Mouse (Mus musculus): ENCODE measurements around the gene Morn3.

Morn3 gene

GRCm38 (mm10) chr5:123021438-123021837 is 25.4 kb downstream of the Morn3 start:
- no peak for DNase-seq

- DNase-seq: no peak
These were observed 26.4 kb downstream of the Morn3 start for GRCm38 (mm10) chr5:123020426-123020825.

GRCm38 (mm10) chr5:123019336-123020016 is 27.3 kb downstream of the Morn3 start:
- DNase-seq: no peak

- DNase-seq: no peak
These were observed 29.3 kb downstream of the Morn3 start for GRCm38 (mm10) chr5:123017504-123017903.

- no peak for DNase-seq
These were observed 30.9 kb downstream of the Morn3 start for GRCm38 (mm10) chr5:123015915-123016314.

- peak; percentile 99 for DNase-seq
These were observed 31.8 kb downstream of the Morn3 start, which contains the start of gene Orai1 for GRCm38 (mm10) chr5:123014753-123015701. Gene Orai1, plus strand, starts transcription at chr5:123015074.

- DNase-seq: peak; percentile 80
These were observed 33.1 kb downstream of the Morn3 start for GRCm38 (mm10) chr5:123013599-123014315.

- no peak for DNase-seq
These were observed 35.1 kb downstream of the Morn3 start for GRCm38 (mm10) chr5:123011705-123012104.

- DNase-seq: peak; percentile 53
These were observed 36.0 kb downstream of the Morn3 start for GRCm38 (mm10) chr5:123010806-123011205.

- DNase-seq: no peak
These were observed 36.9 kb downstream of the Morn3 start for GRCm38 (mm10) chr5:123009873-123010272.

- DNase-seq: no peak
These were observed 37.8 kb downstream of the Morn3 start for GRCm38 (mm10) chr5:123008877-123009493.

GRCm38 (mm10) chr5:123005716-123006592 is 40.9 kb downstream of the Morn3 start:
- no peak for DNase-seq

- DNase-seq: no peak
These were observed 45.9 kb downstream of the Morn3 start for GRCm38 (mm10) chr5:123000901-123001300.

GRCm38 (mm10) chr5:122997205-122998204 is 49.3 kb downstream of the Morn3 start:
- DNase-seq: no peak

- no peak for DNase-seq
These were observed 51.9 kb downstream of the Morn3 start for GRCm38 (mm10) chr5:122994910-122995309.

GRCm38 (mm10) chr5:122994303-122994846 is 52.4 kb downstream of the Morn3 start:
- peak; percentile 96 for DNase-seq

GRCm38 (mm10) chr5:122993811-122994210 is 53.0 kb downstream of the Morn3 start:
- no peak for DNase-seq

GRCm38 (mm10) chr5:122991350-122992004 is 55.3 kb downstream of the Morn3 start:
- DNase-seq: no peak

GRCm38 (mm10) chr5:122990411-122991160 is 56.2 kb downstream of the Morn3 start:
- peak; percentile 56 for DNase-seq

Data from thymus, postnatal 4 days (tissue).